In the genomic region with DNA sequence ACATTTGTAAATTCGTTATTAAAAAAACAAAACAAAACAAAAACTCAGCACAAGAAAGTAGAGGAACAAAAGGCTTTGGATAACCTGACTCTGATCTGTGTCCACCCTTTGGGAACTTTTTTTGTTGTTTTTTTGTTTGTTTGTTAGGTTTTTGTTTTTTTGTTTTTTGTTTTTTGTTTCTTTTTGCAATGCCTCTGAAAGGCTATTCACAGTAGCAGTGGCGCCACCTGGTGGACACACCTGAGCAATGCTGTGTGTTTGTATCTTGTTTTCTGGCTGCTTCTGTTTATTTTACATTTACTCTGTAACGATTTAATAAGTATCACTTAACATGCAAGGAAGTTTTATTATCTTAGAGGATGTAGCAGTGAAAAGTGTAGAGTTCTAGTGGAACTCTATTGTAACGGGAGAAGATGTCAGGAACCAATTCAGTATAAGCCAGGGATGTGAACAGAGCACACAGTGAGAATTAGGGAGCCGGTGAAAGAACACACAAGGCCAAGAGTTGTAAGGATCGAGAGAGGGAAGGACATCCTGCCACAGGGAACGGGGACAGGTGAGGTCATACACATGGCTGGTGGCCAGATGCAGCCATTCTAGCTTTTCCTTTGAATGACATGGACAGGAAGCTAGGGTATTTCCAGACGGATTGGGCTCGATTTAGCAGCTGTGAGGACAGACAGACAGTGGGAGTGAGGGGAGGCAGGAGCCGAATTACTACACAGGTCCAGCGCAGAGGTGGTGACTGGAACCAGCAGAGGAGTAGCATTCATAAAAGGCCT, we compare ENCODE assay signal across 8 mouse cellular contexts. TPM values are rescaled to one million over a fixed set of nuclear protein-coding genes. Genes with fewer than 3 reads are reported as not detected.
DNase-seq lines count a peak whose midpoint lies in the region; ATAC-seq and TF ChIP-seq lines count a peak whose summit lies in the region.

No protein-coding gene starts in this region.

- TF ChIP-seq CTCF in MEL (IDR thresholded peaks at IDR 0.05 in 2 of 3, conservative IDR thresholded peaks at IDR 0.05 in 1 of 3; ENCODE audit: control insufficient read depth in 1 of 3, insufficient read depth in 1 of 3, low read depth in 2 of 3, low read length in 3 of 3, poor library complexity in 1 of 3, severe bottlenecking in 1 of 3) = peak; percentile 65 to 83 (median 78)
- TF ChIP-seq CTCF in liver, embryonic 14.5 days (IDR thresholded peaks at IDR 0.05; ENCODE audit: low read depth) = peak; percentile 83

- TF ChIP-seq EP300 in MEL (IDR thresholded peaks at IDR 0.05; ENCODE audit: low read depth in 1 of 2, low read length in 2 of 2) = no peak
- no peak for TF ChIP-seq EP300 in liver, embryonic 14.5 days (IDR thresholded peaks at IDR 0.05; ENCODE audit: low read depth)

- no peak for ATAC-seq in liver, embryonic 14.5 days (ENCODE audit: insufficient read depth)
- no peak for ATAC-seq in neural tube, embryonic 12.5 days (ENCODE audit: low FRiP score, low read depth)

- peak overlapping the region in 1 of 2 experiments; percentile 51; a peak in 2 of 4 replicates for H3K4me3 ChIP-seq in MEL (ENCODE audit: control insufficient read depth in 1 of 2, insufficient read depth in 1 of 2, low read depth in 2 of 2, low read length in 2 of 2)
- no peak overlapping the region for H3K4me3 ChIP-seq in liver, embryonic 14.5 days (ENCODE audit: insufficient read depth in 1 of 2, low read depth in 2 of 2, low read length in 2 of 2)
- peak overlapping the region; percentile 44 for H3K4me3 ChIP-seq in neural tube, embryonic 12.5 days

- H3K9me3 ChIP-seq in MEL (replicated peaks; ENCODE audit: insufficient read depth, low read length) = no peaks in the 10 kb centered on the region
- no peaks in the 10 kb centered on the region for H3K9me3 ChIP-seq in liver, embryonic 14.5 days (ENCODE audit: control insufficient read depth, low read length)
- no peaks in the 10 kb centered on the region for H3K9me3 ChIP-seq in neural tube, embryonic 12.5 days

- no peaks in the 10 kb centered on the region for H3K36me3 ChIP-seq in MEL (ENCODE audit: control insufficient read depth in 1 of 2, insufficient read depth in 2 of 2, low read length in 2 of 2)
- H3K36me3 ChIP-seq in liver, embryonic 14.5 days (replicated peaks; ENCODE audit: control insufficient read depth, insufficient read depth, low read depth) = no peaks in the 10 kb centered on the region
- peaks cover 13% of the 10 kb centered on the region; the same call in 1 of the 2 replicates for H3K36me3 ChIP-seq in neural tube, embryonic 12.5 days

- peaks cover 0 to 3% of the 10 kb centered on the region in 2 experiments; a peak in 1 of 4 replicates for H3K4me1 ChIP-seq in MEL (ENCODE audit: control insufficient read depth in 1 of 2, insufficient read depth in 2 of 2, low read length in 2 of 2)
- H3K4me1 ChIP-seq in liver, embryonic 14.5 days (replicated peaks; ENCODE audit: control insufficient read depth in 2 of 2, insufficient read depth in 2 of 2, low read length in 1 of 2) = no peaks in the 10 kb centered on the region; a peak in 1 of 4 replicates
- H3K4me1 ChIP-seq in neural tube, embryonic 12.5 days = peaks cover 44% of the 10 kb centered on the region

- DNase-seq in 416B (ENCODE audit: low read depth) (peak; percentile 58), MEL (ENCODE audit: low read depth, low spot score) (peak; percentile 82)
- DNase-seq in cerebellum, adult 9-11 months = peak; percentile 75
- DNase-seq in gastrocnemius, adult 8-10 months (ENCODE audit: low spot score in 2 of 2) = peak; percentile 29 to 62
- DNase-seq in kidney, adult 9 months = peak; percentile 78
- peak in 1 of 3 experiments; percentile 51 for DNase-seq in liver, embryonic 14.5 days (ENCODE audit: low read depth in 3 of 3, low spot score in 3 of 3)
- DNase-seq in thymus, postnatal 14 days = peak; percentile 83

- H3K4me2 ChIP-seq in liver, embryonic 14.5 days (ENCODE audit: low read depth) = no peak overlapping the region
- H3K4me2 ChIP-seq in neural tube, embryonic 12.5 days (replicated peaks) = peak overlapping the region; percentile 71

- no peak overlapping the region for H3K27ac ChIP-seq in MEL (ENCODE audit: control insufficient read depth, low read depth, low read length)
- no peak overlapping the region for H3K27ac ChIP-seq in liver, embryonic 14.5 days
- H3K27ac ChIP-seq in neural tube, embryonic 12.5 days = no peak overlapping the region

- 39% methylated on average over 11 of the region's 11 CpGs for WGBS in liver, embryonic 14.5 days (ENCODE audit: insufficient replicate concordance)
- 58% methylated on average over 11 of the region's 11 CpGs for WGBS in neural tube, embryonic 12.5 days

- no peaks in the 10 kb centered on the region for H3K79me2 ChIP-seq in MEL (ENCODE audit: control insufficient read depth, insufficient read depth, low read length, poor library complexity)

- peak; percentile 56 for TF ChIP-seq RAD21 in MEL (IDR thresholded peaks at IDR 0.05; ENCODE audit: low read depth, low read length)

- no peak for TF ChIP-seq POLR2A in MEL (IDR thresholded peaks at IDR 0.05; ENCODE audit: control insufficient read depth in 1 of 2, insufficient read depth in 1 of 2, low read depth in 1 of 2, low read length in 2 of 2, poor library complexity in 1 of 2)

- H3K9ac ChIP-seq in MEL (ENCODE audit: control insufficient read depth, low read depth, low read length, poor library complexity, severe bottlenecking) = peak overlapping the region; percentile 9; the same call in 1 of the 2 replicates
- no peak overlapping the region for H3K9ac ChIP-seq in liver, embryonic 14.5 days (replicated peaks)
- H3K9ac ChIP-seq in neural tube, embryonic 12.5 days = no peak overlapping the region; the same call in 1 of the 2 replicates

- no peaks in the 10 kb centered on the region for H3K27me3 ChIP-seq in MEL (ENCODE audit: control insufficient read depth in 1 of 2, insufficient read depth in 2 of 2, low read length in 2 of 2)
- peaks cover 24% of the 10 kb centered on the region for H3K27me3 ChIP-seq in liver, embryonic 14.5 days (ENCODE audit: control insufficient read depth, insufficient read depth, low read length)
- 0 out of 2 replicates have a peak, but pooled peaks cover 3% of the 10 kb centered on the region for H3K27me3 ChIP-seq in neural tube, embryonic 12.5 days (replicated peaks)

TF ChIP-seq in MEL, 35 proteins besides CTCF, POLR2A, EP300 and RAD21:
- TF ChIP-seq ZNF384 (IDR thresholded peaks at IDR 0.05; ENCODE audit: low read depth, low read length) (peak; percentile 65), MXI1 (IDR thresholded peaks at IDR 0.05; ENCODE audit: low read depth, low read length) (no peak), SMC3 (IDR thresholded peaks at IDR 0.05; ENCODE audit: low read depth, low read length) (peak; percentile 75), KAT2A (conservative IDR thresholded peaks at IDR 0.05; ENCODE audit: low read depth, low read length) (no peak), USF2 (IDR thresholded peaks at IDR 0.05; ENCODE audit: borderline replicate concordance in 1 of 2, insufficient read depth in 1 of 2, low read depth in 1 of 2, low read length in 2 of 2) (no peak), ZKSCAN1 (IDR thresholded peaks at IDR 0.05; ENCODE audit: low read depth, low read length) (peak; percentile 71), ZMIZ1 (IDR thresholded peaks at IDR 0.05; ENCODE audit: low read depth, low read length) (no peak), MAFK (IDR thresholded peaks at IDR 0.05; ENCODE audit: borderline replicate concordance, low read depth, low read length) (no peak), HCFC1 (IDR thresholded peaks at IDR 0.05; ENCODE audit: low read depth, low read length) (no peak), MEF2A (IDR thresholded peaks at IDR 0.05; ENCODE audit: extremely low read depth, insufficient replicate concordance, low read depth, low read length, poor library complexity, severe bottlenecking) (no peak), ZC3H11A (IDR thresholded peaks at IDR 0.05; ENCODE audit: low read depth, low read length) (peak; percentile 17; the same call in 1 of the 2 replicates)

RNA-seq across cellular contexts. Expression of gene Rgs16, which starts 2.4 kb away (rescaled TPM):
- not detected in 2 replicates for total RNA-seq in MEL (2012; rRNA removed)
- polyA plus RNA-seq in MEL (2012; ENCODE audit: insufficient read depth in 1 of 2, insufficient read length in 2 of 2, low read depth in 1 of 2, low replicate concordance in 2 of 2, missing spikeins in 1 of 2) = not detected
- under 1 TPM; 0.52 to 0.91 (median 0.71) TPM for total RNA-seq in gastrocnemius, adult 8-10 months (2022)
- polyA plus RNA-seq in liver, embryonic 14.5 days (2012; rRNA removed) = 0.08 and 0.16 TPM in 2 replicates
- 0.19 TPM in 1 of 2 replicates, not detected in the other for polyA plus RNA-seq in liver, embryonic 14.5 days (2014; fragmentation: Nextera tagmentation; extraction: Ambion mirVana)
- 42.6 TPM in 2 replicates for polyA plus RNA-seq in neural tube, embryonic 12.5 days (2016; fragmentation: Nextera tagmentation; extraction: Ambion mirVana)

RNA-seq across cellular contexts. Expression of gene Rnasel, which starts 6.7 kb away (rescaled TPM):
- total RNA-seq in MEL (2012; rRNA removed) = 5.2 TPM in 2 replicates
- 1 to 10 TPM in 1 of 2 experiments, not detected in 1; 8.1 TPM for polyA plus RNA-seq in MEL (2012; ENCODE audit: insufficient read depth in 1 of 2, insufficient read length in 2 of 2, low read depth in 1 of 2, low replicate concordance in 2 of 2, missing spikeins in 1 of 2)
- total RNA-seq in gastrocnemius, adult 8-10 months (2022) = 1 to 10 TPM in 3 of 4 experiments, under 1 TPM in 1; 0.63 to 1.8 (median 1.2) TPM
- polyA plus RNA-seq in liver, embryonic 14.5 days (2012; rRNA removed) = 12.4 and 17.8 TPM in 2 replicates
- 15.6 TPM in 2 replicates for polyA plus RNA-seq in liver, embryonic 14.5 days (2014; fragmentation: Nextera tagmentation; extraction: Ambion mirVana)
- polyA plus RNA-seq in neural tube, embryonic 12.5 days (2016; fragmentation: Nextera tagmentation; extraction: Ambion mirVana) = 35.6 and 37.8 TPM in 2 replicates

Comparison
In these comparisons a context has a peak if more than half of its experiments do, and no peak if none do; other contexts are left out.
1. RNA of gene Rgs16, which starts 2.4 kb away (polyA plus RNA-seq): 42.6 TPM in neural tube, embryonic 12.5 days; 0.08 to 0.19 TPM in liver, embryonic 14.5 days and not detected in MEL; every median in the first group is over 10 times any median in the second.